8 mouse cellular contexts compared by ENCODE assay signal in genomic region chr11:5098035-5098735, GRCm38 (mm10). TPM values are rescaled to one million over a fixed set of nuclear protein-coding genes. Genes with fewer than 3 reads are reported as not detected.
A peak's percentile ranks its signal among the peaks of the same experiment; 100 is the strongest.
DNase-seq lines count a peak whose midpoint lies in the region; ATAC-seq and TF ChIP-seq lines count a peak whose summit lies in the region.

No protein-coding gene starts in this region.

- peak overlapping the region; percentile 98 for H3K27ac ChIP-seq in cortical plate, adult 2 months (ENCODE audit: insufficient read depth, low read length)
- peak overlapping the region; percentile 96 for H3K27ac ChIP-seq in heart, embryonic 11.5 days (ENCODE audit: low read depth, low read length)
- peak overlapping the region; percentile 96 for H3K27ac ChIP-seq in kidney, embryonic 15.5 days
- peak overlapping the region; percentile 85 for H3K27ac ChIP-seq in liver, embryonic 14.5 days
- H3K27ac ChIP-seq in neural tube, embryonic 14.5 days (ENCODE audit: low read depth, low read length) = peak overlapping the region; percentile 99

- peak; percentile 51 for DNase-seq in 3T3-L1 (ENCODE audit: low read depth, low spot score)
- peak; percentile 37 for DNase-seq in Muller cell, postnatal 12 days (ENCODE audit: inconsistent ontology term)
- peak; percentile 43 to 60 (median 55) for DNase-seq in liver, embryonic 14.5 days (ENCODE audit: low read depth in 3 of 3, low spot score in 3 of 3)
- DNase-seq in thymus, postnatal 25 days = peak; percentile 36

- TF ChIP-seq CTCF in cortical plate, adult 2 months (IDR thresholded peaks at IDR 0.05; ENCODE audit: extremely low read depth, insufficient read depth, low read length) = no peak
- no peak for TF ChIP-seq CTCF in liver, embryonic 14.5 days (IDR thresholded peaks at IDR 0.05; ENCODE audit: low read depth)

- TF ChIP-seq EP300 in liver, embryonic 14.5 days (IDR thresholded peaks at IDR 0.05; ENCODE audit: low read depth) = no peak

- peak overlapping the region; percentile 61 for H3K4me3 ChIP-seq in cortical plate, adult 2 months (ENCODE audit: insufficient read depth, low read length)
- H3K4me3 ChIP-seq in heart, embryonic 11.5 days (ENCODE audit: low read depth, low read length) = peak overlapping the region; percentile 96
- H3K4me3 ChIP-seq in kidney, embryonic 15.5 days (replicated peaks) = peak overlapping the region; percentile 72
- peak overlapping the region; percentile 71 to 90 for H3K4me3 ChIP-seq in liver, embryonic 14.5 days (ENCODE audit: insufficient read depth in 1 of 2, low read depth in 2 of 2, low read length in 2 of 2)
- peak overlapping the region; percentile 100 for H3K4me3 ChIP-seq in neural tube, embryonic 14.5 days (ENCODE audit: low read depth, low read length)

- no peaks in the 10 kb centered on the region for H3K9me3 ChIP-seq in heart, embryonic 11.5 days (replicated peaks; ENCODE audit: control insufficient read depth, low read length)
- no peaks in the 10 kb centered on the region for H3K9me3 ChIP-seq in kidney, embryonic 15.5 days (replicated peaks)
- H3K9me3 ChIP-seq in liver, embryonic 14.5 days (ENCODE audit: control insufficient read depth, low read length) = no peaks in the 10 kb centered on the region
- no peaks in the 10 kb centered on the region for H3K9me3 ChIP-seq in neural tube, embryonic 14.5 days (ENCODE audit: control insufficient read depth, low read length)

- TF ChIP-seq POLR2A in cortical plate, adult 2 months (IDR thresholded peaks at IDR 0.05; ENCODE audit: extremely low read depth, insufficient read depth, low read length) = 0 out of 2 replicates have a peak, but pooled peaks have one; percentile 39

- H3K36me3 ChIP-seq in heart, embryonic 11.5 days (ENCODE audit: control insufficient read depth, insufficient read depth, low read length) = 0 out of 2 replicates have a peak, but pooled peaks cover 2% of the 10 kb centered on the region
- peaks cover 10% of the 10 kb centered on the region for H3K36me3 ChIP-seq in kidney, embryonic 15.5 days
- peaks cover 9% of the 10 kb centered on the region for H3K36me3 ChIP-seq in liver, embryonic 14.5 days (replicated peaks; ENCODE audit: control insufficient read depth, insufficient read depth, low read depth)
- no peaks in the 10 kb centered on the region for H3K36me3 ChIP-seq in neural tube, embryonic 14.5 days (ENCODE audit: control insufficient read depth, insufficient read depth, low read length)

- peak overlapping the region; percentile 99 for H3K9ac ChIP-seq in heart, embryonic 11.5 days (ENCODE audit: low read depth, low read length)
- peak overlapping the region; percentile 89 for H3K9ac ChIP-seq in kidney, embryonic 15.5 days
- peak overlapping the region; percentile 93 for H3K9ac ChIP-seq in liver, embryonic 14.5 days (replicated peaks)
- peak overlapping the region; percentile 96 for H3K9ac ChIP-seq in neural tube, embryonic 14.5 days (replicated peaks; ENCODE audit: low read depth, low read length)

- ATAC-seq in heart, embryonic 11.5 days (replicated peaks; ENCODE audit: insufficient number of reproducible peaks, low FRiP score, low TSS enrichment) = no peak
- peak; percentile 10; the same call in 1 of the 2 replicates for ATAC-seq in kidney, embryonic 15.5 days (replicated peaks; ENCODE audit: low FRiP score)
- ATAC-seq in liver, embryonic 14.5 days (ENCODE audit: insufficient read depth) = peak; percentile 2; the same call in 1 of the 2 replicates
- ATAC-seq in neural tube, embryonic 14.5 days (ENCODE audit: low read depth) = no peak; the same call in 1 of the 2 replicates

- WGBS in heart, embryonic 11.5 days (ENCODE audit: insufficient replicate concordance) = under 1% methylated on average over 44 of the region's 44 CpGs
- under 1% methylated on average over 44 of the region's 44 CpGs for WGBS in kidney, embryonic 15.5 days
- under 1% methylated on average over 44 of the region's 44 CpGs for WGBS in liver, embryonic 14.5 days (ENCODE audit: insufficient replicate concordance)
- under 1% methylated on average over 44 of the region's 44 CpGs for WGBS in neural tube, embryonic 14.5 days

- H3K27me3 ChIP-seq in heart, embryonic 11.5 days (ENCODE audit: control insufficient read depth, insufficient read depth, low read length) = no peaks in the 10 kb centered on the region
- H3K27me3 ChIP-seq in kidney, embryonic 15.5 days = no peaks in the 10 kb centered on the region
- H3K27me3 ChIP-seq in liver, embryonic 14.5 days (ENCODE audit: control insufficient read depth, insufficient read depth, low read length) = no peaks in the 10 kb centered on the region
- H3K27me3 ChIP-seq in neural tube, embryonic 14.5 days (ENCODE audit: control insufficient read depth, insufficient read depth, low read length) = no peaks in the 10 kb centered on the region

- peaks cover 4% of the 10 kb centered on the region; the same call in 1 of the 2 replicates for H3K4me1 ChIP-seq in cortical plate, adult 2 months (ENCODE audit: control insufficient read depth, insufficient read depth, low read length)
- H3K4me1 ChIP-seq in heart, embryonic 11.5 days (ENCODE audit: control insufficient read depth, insufficient read depth, low read length) = peaks cover 25% of the 10 kb centered on the region
- H3K4me1 ChIP-seq in kidney, embryonic 15.5 days = peaks cover 48% of the 10 kb centered on the region
- peaks cover 11 to 24% of the 10 kb centered on the region in 2 experiments for H3K4me1 ChIP-seq in liver, embryonic 14.5 days (replicated peaks; ENCODE audit: control insufficient read depth in 2 of 2, insufficient read depth in 2 of 2, low read length in 1 of 2)
- H3K4me1 ChIP-seq in neural tube, embryonic 14.5 days (ENCODE audit: control insufficient read depth, insufficient read depth, low read length) = peaks cover 29% of the 10 kb centered on the region

- H3K4me2 ChIP-seq in heart, embryonic 11.5 days = peak overlapping the region; percentile 70
- H3K4me2 ChIP-seq in kidney, embryonic 15.5 days = peak overlapping the region; percentile 69
- H3K4me2 ChIP-seq in liver, embryonic 14.5 days (ENCODE audit: low read depth) = peak overlapping the region; percentile 84
- peak overlapping the region; percentile 93 for H3K4me2 ChIP-seq in neural tube, embryonic 14.5 days (ENCODE audit: low read depth, low read length)

RNA-seq across cellular contexts. Expression of gene Rhbdd3, which starts 0.5 kb away (rescaled TPM):
- polyA plus RNA-seq in cortical plate, adult 2 months (2012; rRNA removed) = 32.3 and 34.4 TPM in 2 replicates
- 23.5 and 25.7 TPM in 2 replicates for polyA plus RNA-seq in heart, embryonic 11.5 days (2014; fragmentation: Nextera tagmentation; extraction: Ambion mirVana)
- 26.4 and 31.9 TPM in 2 replicates for polyA plus RNA-seq in kidney, embryonic 15.5 days (2015; fragmentation: Nextera tagmentation; extraction: Ambion mirVana)
- polyA plus RNA-seq in liver, embryonic 14.5 days (2012; rRNA removed) = 11.0 and 15.0 TPM in 2 replicates
- polyA plus RNA-seq in liver, embryonic 14.5 days (2014; fragmentation: Nextera tagmentation; extraction: Ambion mirVana) = 11.1 and 11.8 TPM in 2 replicates
- 33.1 and 34.4 TPM in 2 replicates for polyA plus RNA-seq in neural tube, embryonic 14.5 days (2014; fragmentation: Nextera tagmentation; extraction: Ambion mirVana)

RNA-seq across cellular contexts. Expression of gene Ewsr1, which starts 0.9 kb away (rescaled TPM):
- 345 and 350 TPM in 2 replicates for polyA plus RNA-seq in cortical plate, adult 2 months (2012; rRNA removed)
- polyA plus RNA-seq in heart, embryonic 11.5 days (2014; fragmentation: Nextera tagmentation; extraction: Ambion mirVana) = 255 and 322 TPM in 2 replicates
- polyA plus RNA-seq in kidney, embryonic 15.5 days (2015; fragmentation: Nextera tagmentation; extraction: Ambion mirVana) = 788 and 840 TPM in 2 replicates
- 185 and 220 TPM in 2 replicates for polyA plus RNA-seq in liver, embryonic 14.5 days (2012; rRNA removed)
- polyA plus RNA-seq in liver, embryonic 14.5 days (2014; fragmentation: Nextera tagmentation; extraction: Ambion mirVana) = 113 and 132 TPM in 2 replicates
- 320 and 364 TPM in 2 replicates for polyA plus RNA-seq in neural tube, embryonic 14.5 days (2014; fragmentation: Nextera tagmentation; extraction: Ambion mirVana)

RNA-seq across cellular contexts. Expression of gene Gas2l1, which starts 33.1 kb away (rescaled TPM):
- polyA plus RNA-seq in cortical plate, adult 2 months (2012; rRNA removed) = 91.6 and 98.8 TPM in 2 replicates
- 23.2 and 26.3 TPM in 2 replicates for polyA plus RNA-seq in heart, embryonic 11.5 days (2014; fragmentation: Nextera tagmentation; extraction: Ambion mirVana)
- polyA plus RNA-seq in kidney, embryonic 15.5 days (2015; fragmentation: Nextera tagmentation; extraction: Ambion mirVana) = 33.1 and 34.6 TPM in 2 replicates
- polyA plus RNA-seq in liver, embryonic 14.5 days (2012; rRNA removed) = 10.9 and 11.3 TPM in 2 replicates
- polyA plus RNA-seq in liver, embryonic 14.5 days (2014; fragmentation: Nextera tagmentation; extraction: Ambion mirVana) = 12.1 and 17.1 TPM in 2 replicates
- polyA plus RNA-seq in neural tube, embryonic 14.5 days (2014; fragmentation: Nextera tagmentation; extraction: Ambion mirVana) = 24.9 and 25.1 TPM in 2 replicates

RNA-seq across cellular contexts. Expression of gene Rasl10a, which starts 40.3 kb away (rescaled TPM):
- polyA plus RNA-seq in cortical plate, adult 2 months (2012; rRNA removed) = 83.2 and 86.6 TPM in 2 replicates
- 0.92 and 1.1 TPM in 2 replicates for polyA plus RNA-seq in heart, embryonic 11.5 days (2014; fragmentation: Nextera tagmentation; extraction: Ambion mirVana)
- polyA plus RNA-seq in kidney, embryonic 15.5 days (2015; fragmentation: Nextera tagmentation; extraction: Ambion mirVana) = 2.8 and 4.2 TPM in 2 replicates
- polyA plus RNA-seq in liver, embryonic 14.5 days (2012; rRNA removed) = 0.21 and 0.32 TPM in 2 replicates
- polyA plus RNA-seq in liver, embryonic 14.5 days (2014; fragmentation: Nextera tagmentation; extraction: Ambion mirVana) = 0.34 and 0.38 TPM in 2 replicates
- polyA plus RNA-seq in neural tube, embryonic 14.5 days (2014; fragmentation: Nextera tagmentation; extraction: Ambion mirVana) = 1.3 and 1.8 TPM in 2 replicates

RNA-seq across cellular contexts. Expression of gene Emid1, which starts 53.9 kb away (rescaled TPM):
- polyA plus RNA-seq in cortical plate, adult 2 months (2012; rRNA removed) = 8.1 and 9.9 TPM in 2 replicates
- polyA plus RNA-seq in heart, embryonic 11.5 days (2014; fragmentation: Nextera tagmentation; extraction: Ambion mirVana) = 6.8 and 8.6 TPM in 2 replicates
- 190 and 191 TPM in 2 replicates for polyA plus RNA-seq in kidney, embryonic 15.5 days (2015; fragmentation: Nextera tagmentation; extraction: Ambion mirVana)
- polyA plus RNA-seq in liver, embryonic 14.5 days (2012; rRNA removed) = 1.3 and 1.5 TPM in 2 replicates
- 1.3 and 1.9 TPM in 2 replicates for polyA plus RNA-seq in liver, embryonic 14.5 days (2014; fragmentation: Nextera tagmentation; extraction: Ambion mirVana)
- 16.8 and 19.3 TPM in 2 replicates for polyA plus RNA-seq in neural tube, embryonic 14.5 days (2014; fragmentation: Nextera tagmentation; extraction: Ambion mirVana)

Comparison
In these comparisons a context has a peak if more than half of its experiments do, and no peak if none do; other contexts are left out.
1. ATAC-seq: peak in kidney, embryonic 15.5 days (single experiment) and liver, embryonic 14.5 days (single experiment); none in heart, embryonic 11.5 days (single experiment) and neural tube, embryonic 14.5 days (single experiment).
2. Peak in every context shown above with its lines, with median percentiles within 50 percentile points of each other: DNase-seq, H3K27ac ChIP-seq, H3K4me3 ChIP-seq, H3K4me2 ChIP-seq and H3K9ac ChIP-seq.